Mouse (Mus musculus): Measurements from ENCODE around the gene Ush1g. TPM values are rescaled to one million over a fixed set of nuclear protein-coding genes. Genes with fewer than 3 reads are reported as not detected.

Ush1g gene
- polyA plus RNA-seq, 1 experiment: not detected

- TF ChIP-seq CTCF (IDR thresholded peaks at IDR 0.05; ENCODE audit: low read depth, low read length) (no peak), POLR2A (IDR thresholded peaks at IDR 0.05; ENCODE audit: borderline replicate concordance, low read depth, low read length) (no peak)
- Histone ChIP-seq H3K27ac (ENCODE audit: insufficient read depth, low read depth, low read length) (no peak overlapping the region), H3K4me3 (ENCODE audit: insufficient read depth, low read length) (no peak overlapping the region), H3K4me1 (ENCODE audit: control insufficient read depth, insufficient read depth, low read length) (no peaks in the 10 kb centered on the region)
Observed at GRCm38 (mm10) chr11:115336115-115336514, 14.3 kb upstream of the Ush1g start.

DNA sequence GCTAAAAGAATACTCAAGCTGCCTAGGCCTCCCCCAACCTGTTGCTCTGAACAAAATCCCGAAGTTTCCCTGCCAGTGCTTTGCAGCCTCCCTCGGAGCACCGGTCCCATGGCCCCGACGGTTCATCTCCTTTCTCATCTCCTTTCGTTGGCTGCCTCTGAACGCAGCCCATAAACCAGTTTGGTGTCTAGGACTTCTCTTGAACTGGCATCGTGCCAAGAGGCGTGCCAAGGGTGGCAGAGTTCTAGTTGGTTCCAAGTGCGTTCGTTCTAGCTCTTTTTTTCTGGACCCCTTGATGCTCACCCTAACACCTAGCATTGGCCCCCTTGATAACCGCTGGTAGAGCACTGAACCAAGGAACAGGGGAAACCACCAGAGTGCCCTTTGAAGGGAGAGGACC lies 13.4 kb upstream of the Ush1g start:
- H3K4me1 ChIP-seq (ENCODE audit: control insufficient read depth, insufficient read depth, low read length): no peaks in the 10 kb centered on the region
- H3K4me3 ChIP-seq (ENCODE audit: insufficient read depth, low read length): no peak overlapping the region
- H3K27ac ChIP-seq (ENCODE audit: insufficient read depth, low read depth, low read length): no peak overlapping the region
- TF ChIP-seq POLR2A (IDR thresholded peaks at IDR 0.05; ENCODE audit: borderline replicate concordance, low read depth, low read length) (no peak), CTCF (IDR thresholded peaks at IDR 0.05; ENCODE audit: low read depth, low read length) (no peak)

DNA sequence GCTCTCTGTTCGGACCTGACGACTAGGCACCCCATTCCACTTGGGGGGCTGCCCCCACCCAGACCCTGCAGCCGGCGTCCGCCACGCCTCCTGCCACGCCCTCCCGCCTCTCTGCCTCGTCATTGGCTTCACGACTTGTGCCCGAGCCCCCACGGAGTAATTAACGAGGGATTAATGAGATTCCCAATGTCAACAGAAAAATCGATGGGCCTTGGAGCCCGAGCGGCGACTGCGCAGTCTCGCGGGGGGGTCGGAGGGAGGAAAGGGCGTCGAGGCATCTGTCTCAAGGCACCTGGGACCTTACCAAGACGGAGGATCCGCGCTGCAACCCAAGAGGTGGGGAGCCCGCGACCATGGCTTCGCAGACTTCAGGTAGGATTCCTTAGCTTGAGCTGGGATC lies 12.7 kb upstream of the Ush1g start, which contains the start of gene Otop3:
Gene Otop3 (plus strand): TSS at position 201 of the 400 bp plus-strand sequence.
- no peak within 1 kb of the TSS for H3K27ac ChIP-seq (ENCODE audit: insufficient read depth, low read depth, low read length)
- no peak within 1 kb of the TSS for H3K4me3 ChIP-seq (ENCODE audit: insufficient read depth, low read length)
- TF ChIP-seq POLR2A (IDR thresholded peaks at IDR 0.05; ENCODE audit: borderline replicate concordance, low read depth, low read length) (no peak), CTCF (IDR thresholded peaks at IDR 0.05; ENCODE audit: low read depth, low read length) (no peak)
- no peaks in the 10 kb centered on the region for H3K4me1 ChIP-seq (ENCODE audit: control insufficient read depth, insufficient read depth, low read length)

GRCm38 (mm10) chr11:115329339-115329738 lies 7.5 kb upstream of the Ush1g start:
- H3K4me1 ChIP-seq (ENCODE audit: control insufficient read depth, insufficient read depth, low read length): peaks cover 9% of the 10 kb centered on the region
- H3K27ac ChIP-seq (ENCODE audit: insufficient read depth, low read depth, low read length): no peak overlapping the region
- no peak for TF ChIP-seq POLR2A (IDR thresholded peaks at IDR 0.05; ENCODE audit: borderline replicate concordance, low read depth, low read length)
- no peak for TF ChIP-seq CTCF (IDR thresholded peaks at IDR 0.05; ENCODE audit: low read depth, low read length)
- H3K4me3 ChIP-seq (ENCODE audit: insufficient read depth, low read length): no peak overlapping the region

DNA sequence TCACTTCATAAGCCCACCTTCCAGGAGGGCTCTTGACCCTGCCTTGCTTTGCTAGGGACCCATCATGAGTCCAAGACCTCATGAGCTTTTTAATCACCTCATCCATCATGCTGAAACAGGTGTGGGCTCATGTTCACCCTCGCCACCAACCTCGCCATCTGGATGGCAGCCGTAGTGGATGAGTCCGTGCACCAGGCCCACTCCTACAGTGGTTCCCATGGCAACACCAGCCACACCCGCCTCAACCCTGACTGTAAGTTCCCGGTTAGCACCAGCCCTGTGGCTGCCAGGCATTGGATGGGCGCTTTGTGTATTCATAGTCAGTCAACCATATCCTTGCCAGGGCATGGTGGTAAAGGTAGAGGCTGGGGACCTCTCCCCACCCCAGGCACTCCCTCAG lies 4.9 kb upstream of the Ush1g start:
- peaks cover 9% of the 10 kb centered on the region for H3K4me1 ChIP-seq (ENCODE audit: control insufficient read depth, insufficient read depth, low read length)
- no peak overlapping the region for H3K4me3 ChIP-seq (ENCODE audit: insufficient read depth, low read length)
- H3K27ac ChIP-seq (ENCODE audit: insufficient read depth, low read depth, low read length): no peak overlapping the region
- TF ChIP-seq POLR2A (IDR thresholded peaks at IDR 0.05; ENCODE audit: borderline replicate concordance, low read depth, low read length): no peak
- TF ChIP-seq CTCF (IDR thresholded peaks at IDR 0.05; ENCODE audit: low read depth, low read length): no peak

DNA sequence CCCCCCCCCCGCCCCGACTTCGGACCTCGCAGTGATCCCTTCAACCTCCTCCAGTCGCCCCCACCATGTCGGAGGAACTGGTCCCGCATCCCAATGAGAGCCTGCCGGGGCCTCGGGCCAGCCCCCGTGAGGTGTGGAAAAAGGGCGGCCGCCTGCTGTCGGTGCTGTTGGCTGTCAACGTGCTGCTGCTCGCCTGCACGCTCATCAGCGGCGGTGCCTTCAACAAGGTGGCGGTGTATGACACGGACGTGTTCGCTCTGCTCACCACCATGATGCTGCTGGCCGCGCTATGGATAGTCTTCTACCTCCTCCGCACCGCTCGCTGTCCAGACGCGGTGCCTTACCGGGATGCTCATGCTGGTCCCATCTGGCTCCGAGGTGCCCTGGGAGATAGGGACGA lies 1.5 kb upstream of the Ush1g start:
- Histone ChIP-seq H3K4me1 (ENCODE audit: control insufficient read depth, insufficient read depth, low read length) (peaks cover 9% of the 10 kb centered on the region), H3K27ac (ENCODE audit: insufficient read depth, low read depth, low read length) (no peak overlapping the region), H3K4me3 (ENCODE audit: insufficient read depth, low read length) (no peak overlapping the region)
- TF ChIP-seq CTCF (IDR thresholded peaks at IDR 0.05; ENCODE audit: low read depth, low read length) (no peak), POLR2A (IDR thresholded peaks at IDR 0.05; ENCODE audit: borderline replicate concordance, low read depth, low read length) (no peak)

- no peak overlapping the region for H3K27ac ChIP-seq (ENCODE audit: insufficient read depth, low read depth, low read length)
- TF ChIP-seq POLR2A (IDR thresholded peaks at IDR 0.05; ENCODE audit: borderline replicate concordance, low read depth, low read length) (no peak), CTCF (IDR thresholded peaks at IDR 0.05; ENCODE audit: low read depth, low read length) (no peak)
- no peaks in the 10 kb centered on the region for H3K4me1 ChIP-seq (ENCODE audit: control insufficient read depth, insufficient read depth, low read length)
- H3K4me3 ChIP-seq (ENCODE audit: insufficient read depth, low read length): no peak overlapping the region
Observed at GRCm38 (mm10) chr11:115319704-115320383, 2.0 kb downstream of the Ush1g start.

- TF ChIP-seq CTCF (IDR thresholded peaks at IDR 0.05; ENCODE audit: low read depth, low read length): no peak
- TF ChIP-seq POLR2A (IDR thresholded peaks at IDR 0.05; ENCODE audit: borderline replicate concordance, low read depth, low read length): no peak
- no peak overlapping the region for H3K27ac ChIP-seq (ENCODE audit: insufficient read depth, low read depth, low read length)
- no peak overlapping the region for H3K4me3 ChIP-seq (ENCODE audit: insufficient read depth, low read length)
- no peaks in the 10 kb centered on the region for H3K4me1 ChIP-seq (ENCODE audit: control insufficient read depth, insufficient read depth, low read length)
Observed at GRCm38 (mm10) chr11:115318245-115319027, 3.4 kb downstream of the Ush1g start.

DNA sequence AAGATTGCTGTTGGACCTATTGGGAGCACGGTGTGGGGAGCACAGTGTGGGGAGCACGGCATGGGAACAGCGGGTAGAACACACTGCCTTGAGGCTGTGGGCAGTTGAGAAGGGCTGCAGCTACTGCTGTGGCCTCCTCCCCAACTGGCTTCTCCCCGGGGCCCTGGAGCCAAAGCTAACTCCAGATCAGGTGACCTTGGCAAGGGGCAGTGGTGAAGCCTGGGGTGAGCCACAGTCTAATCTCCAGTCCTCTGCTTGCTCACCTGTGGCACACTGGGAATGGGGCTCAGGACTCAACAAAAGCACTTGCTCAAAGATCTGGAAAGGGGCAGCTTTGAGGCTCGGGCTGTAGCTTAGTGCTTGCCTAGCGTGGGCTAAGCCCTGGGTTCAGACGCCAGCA lies 4.6 kb downstream of the Ush1g start:
- H3K4me3 ChIP-seq (ENCODE audit: insufficient read depth, low read length): no peak overlapping the region
- no peak for TF ChIP-seq POLR2A (IDR thresholded peaks at IDR 0.05; ENCODE audit: borderline replicate concordance, low read depth, low read length)
- TF ChIP-seq CTCF (IDR thresholded peaks at IDR 0.05; ENCODE audit: low read depth, low read length): no peak
- H3K27ac ChIP-seq (ENCODE audit: insufficient read depth, low read depth, low read length): no peak overlapping the region
- no peaks in the 10 kb centered on the region for H3K4me1 ChIP-seq (ENCODE audit: control insufficient read depth, insufficient read depth, low read length)

- Histone ChIP-seq H3K4me3 (ENCODE audit: insufficient read depth, low read length) (no peak overlapping the region), H3K4me1 (ENCODE audit: control insufficient read depth, insufficient read depth, low read length) (no peaks in the 10 kb centered on the region), H3K27ac (ENCODE audit: insufficient read depth, low read depth, low read length) (no peak overlapping the region)
- no peak for TF ChIP-seq CTCF (IDR thresholded peaks at IDR 0.05; ENCODE audit: low read depth, low read length)
- no peak for TF ChIP-seq POLR2A (IDR thresholded peaks at IDR 0.05; ENCODE audit: borderline replicate concordance, low read depth, low read length)
Observed at GRCm38 (mm10) chr11:115314249-115314648, 7.6 kb downstream of the Ush1g start.

All from bone marrow macrophage, adult 2 months (primary cell).